Mouse (Mus musculus): ENCODE data around the gene H13. TPM values are rescaled to one million over a fixed set of nuclear protein-coding genes. Genes with fewer than 3 reads are reported as not detected.

The H13 gene
- polyA plus RNA-seq, 1 experiment: 72.1 TPM

DNA sequence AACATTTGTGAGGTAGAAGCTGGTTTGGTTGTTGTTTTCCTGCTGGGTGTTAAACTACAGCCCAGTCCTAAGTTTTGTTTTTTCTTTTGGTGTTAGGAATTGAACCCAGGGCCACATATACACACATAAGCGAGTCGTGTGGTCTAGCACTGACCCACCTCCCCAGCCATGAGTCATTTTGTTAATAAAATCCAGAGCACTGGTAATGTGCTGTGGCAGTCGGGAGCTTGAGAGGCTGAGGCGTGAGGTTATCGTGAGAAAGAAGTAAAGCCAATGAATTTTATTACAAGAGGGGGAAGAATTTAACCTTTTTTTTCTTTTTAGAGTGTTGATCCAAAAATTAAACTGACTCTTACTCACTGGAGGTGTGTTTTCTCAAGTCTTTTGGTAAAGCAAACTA lies 13.8 kb downstream of the H13 start:
- TF ChIP-seq GATA1 (IDR thresholded peaks at IDR 0.05; ENCODE audit: low read length): no peak

DNA sequence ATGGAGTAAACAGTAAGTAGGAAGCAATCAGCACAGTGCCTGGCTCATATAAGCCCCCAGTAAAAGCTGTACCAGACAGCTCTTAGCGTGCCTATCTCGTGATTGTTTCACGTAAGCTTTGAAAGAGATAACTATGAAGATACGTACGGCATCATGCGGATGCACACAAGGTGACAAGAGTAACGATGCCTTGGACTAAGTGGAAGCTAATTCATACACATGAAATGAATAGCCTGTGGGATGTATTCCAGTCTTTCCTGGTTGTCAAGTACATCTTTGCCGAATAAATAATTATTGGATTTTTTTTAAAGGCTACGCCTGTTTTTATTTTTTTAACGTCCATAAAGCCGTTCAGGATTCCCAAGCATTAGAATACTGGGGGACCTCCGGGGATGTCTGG lies 17.1 kb downstream of the H13 start:
- TF ChIP-seq GATA1 (IDR thresholded peaks at IDR 0.05; ENCODE audit: low read length): no peak

DNA sequence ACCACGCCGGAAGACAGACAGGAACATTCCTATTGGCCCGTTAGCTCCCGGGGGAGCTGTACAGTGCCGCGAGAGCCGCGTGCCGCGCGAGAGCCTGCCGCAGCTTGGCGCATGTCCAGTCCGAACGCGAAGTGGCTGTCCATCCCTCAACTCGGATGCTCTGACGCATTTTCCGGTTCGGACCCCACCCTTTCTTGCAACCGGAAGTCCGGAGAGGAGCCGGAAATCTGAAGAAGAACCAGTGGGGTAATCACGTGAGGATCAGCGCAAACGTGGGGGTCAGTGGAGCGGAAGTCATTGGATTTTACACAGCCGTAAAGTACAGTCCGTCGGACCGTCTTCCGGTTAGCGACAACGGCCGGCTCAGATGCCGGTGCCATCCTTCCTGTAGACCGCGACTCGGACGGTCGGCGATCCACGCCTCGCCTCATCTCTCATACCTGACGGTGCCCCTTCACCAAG lies 17.6 kb downstream of the H13 start, which contains the start of gene Mcts2:
Gene Mcts2, plus strand, starts transcription at position 230 of the 462 bp plus-strand sequence.
- TF ChIP-seq GATA1 (IDR thresholded peaks at IDR 0.05; ENCODE audit: low read length): no peak

DNA sequence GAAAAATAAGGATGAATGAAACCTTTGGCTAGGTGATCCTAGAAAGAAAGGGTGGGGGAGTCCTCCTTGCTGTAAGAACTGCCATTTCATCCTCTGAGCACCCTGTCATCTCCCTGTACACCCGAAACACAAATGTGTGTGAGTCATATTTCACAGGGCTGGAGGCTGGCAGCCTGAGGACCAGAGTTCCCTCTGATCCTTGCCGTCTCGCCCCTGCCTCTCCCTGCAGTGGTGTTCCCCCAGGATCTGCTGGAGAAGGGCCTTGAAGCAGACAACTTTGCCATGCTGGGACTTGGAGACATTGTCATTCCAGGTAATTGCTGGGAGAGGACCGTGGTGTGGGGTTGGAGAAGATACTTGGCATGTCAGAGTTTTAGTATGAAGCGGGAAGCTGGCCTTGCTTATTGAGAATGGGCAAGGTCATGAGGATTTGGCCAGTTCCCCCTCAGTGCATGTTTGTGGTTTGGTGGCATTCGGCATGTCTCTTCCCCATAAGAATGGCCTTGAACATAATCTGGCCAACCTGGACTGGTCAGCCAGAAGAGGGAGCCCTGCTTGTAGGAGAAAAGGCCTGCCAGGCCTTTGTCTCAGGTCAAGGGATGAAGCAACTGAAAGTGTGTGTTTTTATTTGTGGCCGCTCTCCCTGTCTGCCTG lies 22.4 kb downstream of the H13 start:
- TF ChIP-seq GATA1 (IDR thresholded peaks at IDR 0.05; ENCODE audit: low read length): no peak

DNA sequence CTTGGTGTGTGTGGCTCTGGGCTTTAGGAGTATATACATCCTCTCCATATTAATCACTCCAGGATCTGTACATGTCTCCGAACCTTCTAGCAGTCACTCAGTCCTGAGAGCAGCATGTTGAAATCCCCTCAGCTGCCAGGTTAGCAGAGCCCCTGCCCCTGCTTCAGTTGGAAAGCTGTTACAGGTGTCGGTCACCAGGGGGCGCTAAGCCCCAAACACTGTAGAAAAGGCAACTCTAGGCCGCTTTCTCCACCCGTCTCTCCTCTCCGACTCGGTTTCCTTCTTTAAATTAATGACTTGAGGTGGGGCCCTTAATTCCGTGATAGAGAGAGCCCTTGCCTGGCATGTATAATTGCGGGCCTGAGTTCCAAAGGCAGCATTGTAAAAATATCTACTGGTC lies 24.0 kb downstream of the H13 start:
- TF ChIP-seq GATA1 (IDR thresholded peaks at IDR 0.05; ENCODE audit: low read length): no peak

DNA sequence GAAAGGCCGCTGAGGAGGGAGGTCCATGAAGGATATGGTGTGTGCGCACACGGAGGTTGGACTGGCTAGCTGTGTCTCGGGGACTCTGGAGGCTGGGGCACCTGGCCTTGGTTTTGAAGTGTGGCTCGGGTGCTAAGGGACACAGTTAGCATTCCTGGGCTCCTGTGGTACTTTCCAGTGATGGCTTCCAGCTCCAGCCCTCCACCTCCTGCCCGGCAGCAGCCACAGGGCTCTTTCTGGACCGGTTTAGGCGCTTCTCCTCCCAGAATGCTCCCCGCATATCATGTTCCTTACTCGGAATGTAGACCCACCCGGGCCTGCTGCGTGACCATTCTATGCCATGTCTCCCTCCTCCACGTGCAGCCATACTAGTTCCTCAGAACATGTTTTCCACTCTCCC lies 24.5 kb downstream of the H13 start:
- TF ChIP-seq GATA1 (IDR thresholded peaks at IDR 0.05; ENCODE audit: low read length): no peak

DNA sequence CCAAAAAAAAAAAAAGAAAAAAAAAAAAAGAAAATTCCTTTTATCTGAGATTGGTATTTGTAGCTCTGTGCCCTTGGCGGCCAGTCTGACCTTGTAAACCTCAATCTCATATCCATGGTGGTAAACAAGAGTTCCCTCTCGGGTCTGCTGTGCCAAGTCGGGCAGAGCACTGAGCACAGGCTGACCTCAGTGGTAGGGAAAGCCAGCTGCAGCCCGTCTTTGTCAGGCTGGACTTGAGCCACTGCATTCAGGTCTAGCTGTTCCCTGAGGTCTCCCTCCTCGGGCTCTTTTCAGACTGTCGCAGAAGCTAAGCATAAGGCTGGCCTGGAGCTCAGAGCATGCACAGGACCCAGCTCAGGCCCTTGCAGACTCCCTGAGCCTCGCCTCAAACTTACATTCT lies 25.4 kb downstream of the H13 start:
- TF ChIP-seq GATA1 (IDR thresholded peaks at IDR 0.05; ENCODE audit: low read length): no peak

DNA sequence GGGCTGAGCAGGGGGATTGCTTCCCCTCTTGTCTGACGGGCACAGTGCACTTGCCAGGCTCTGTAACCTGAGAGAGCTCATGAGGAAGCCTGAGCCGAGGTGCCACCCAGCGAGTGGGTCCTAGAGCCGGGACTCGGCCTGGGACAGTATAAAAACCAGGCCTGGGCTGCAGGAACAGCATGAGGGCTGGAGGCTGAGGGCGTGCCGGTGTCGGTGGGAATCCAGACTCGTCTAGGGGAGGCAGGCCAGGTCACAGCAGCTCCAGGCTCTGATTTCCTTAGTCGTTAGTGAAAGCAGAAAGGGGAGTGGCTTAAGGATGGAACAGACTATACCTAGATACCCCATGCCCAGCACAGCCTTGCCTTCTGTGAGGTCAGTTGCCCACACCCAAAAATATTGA lies 26.8 kb downstream of the H13 start:
- TF ChIP-seq GATA1 (IDR thresholded peaks at IDR 0.05; ENCODE audit: low read length): no peak

DNA sequence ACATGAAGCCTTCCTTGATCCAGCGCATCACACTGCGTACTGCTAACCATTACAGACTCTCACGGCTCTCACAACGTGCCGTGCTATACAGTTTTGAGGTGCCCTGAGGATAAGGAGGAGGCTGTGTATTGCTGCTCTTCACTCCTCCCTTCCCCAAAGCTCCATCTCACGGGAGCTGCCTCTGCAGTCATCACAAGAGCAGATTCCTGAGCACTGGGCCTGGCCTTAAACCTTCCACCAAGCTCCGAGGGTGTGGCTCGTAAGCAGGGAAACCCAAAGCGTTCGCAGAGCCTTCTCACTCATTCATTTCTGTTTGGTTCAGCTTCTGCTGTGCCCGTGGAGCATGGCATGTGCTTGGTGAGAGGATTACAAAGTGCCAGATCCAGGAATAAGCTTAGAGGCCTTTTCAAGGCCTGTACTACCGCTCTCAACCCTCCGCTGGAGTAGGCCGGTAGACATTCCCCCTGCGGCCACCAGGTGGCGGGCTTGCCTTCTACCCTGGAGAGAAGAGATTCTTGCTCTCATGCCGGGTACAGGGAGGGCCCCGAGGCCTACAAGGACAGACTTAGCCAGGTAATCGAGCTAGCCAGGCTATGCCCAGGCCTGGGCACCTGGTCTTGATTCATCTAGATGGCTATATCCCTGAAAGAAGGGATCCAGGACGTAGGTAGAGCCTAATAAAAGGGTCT lies 27.4 kb downstream of the H13 start:
- no peak for TF ChIP-seq GATA1 (IDR thresholded peaks at IDR 0.05; ENCODE audit: low read length)

DNA sequence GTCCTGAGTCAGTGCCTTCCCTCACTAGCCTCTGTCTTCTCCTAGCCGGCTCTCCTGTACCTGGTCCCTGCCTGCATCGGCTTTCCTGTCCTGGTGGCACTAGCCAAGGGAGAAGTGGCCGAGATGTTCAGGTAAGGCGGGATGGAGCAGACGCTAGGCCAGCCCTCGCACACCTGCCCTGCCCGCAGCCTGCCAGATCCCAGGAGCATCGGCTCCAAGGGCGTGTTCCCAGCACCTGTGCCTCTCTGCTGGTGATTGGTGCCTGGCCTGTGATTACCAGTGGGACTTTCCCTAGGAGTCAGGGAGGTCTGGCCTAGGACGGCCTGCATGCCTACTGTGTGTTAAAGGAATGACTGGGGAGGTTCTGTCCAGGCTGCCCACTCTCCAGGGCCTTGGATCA lies 30.9 kb downstream of the H13 start:
- TF ChIP-seq GATA1 (IDR thresholded peaks at IDR 0.05; ENCODE audit: low read length): no peak

DNA sequence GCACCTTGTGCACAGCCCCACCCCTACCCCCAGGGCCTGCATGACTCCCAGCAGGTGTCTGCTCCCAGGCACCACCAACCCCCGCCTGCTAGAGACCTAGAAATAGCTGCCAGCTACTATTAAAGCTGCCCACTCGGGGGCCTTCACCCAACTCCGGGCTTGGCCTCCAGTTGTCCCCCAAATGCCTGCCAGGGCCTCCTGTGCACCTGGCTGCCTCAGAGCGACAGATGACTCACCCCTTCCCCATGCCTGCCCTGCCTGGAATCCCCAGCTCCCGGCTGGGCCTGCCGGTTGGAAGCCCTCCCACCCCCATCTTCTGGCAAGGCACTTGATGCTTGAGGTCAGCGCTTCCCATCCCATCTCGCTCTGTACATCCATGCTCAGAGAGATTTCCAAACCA lies 31.5 kb downstream of the H13 start:
- no peak for TF ChIP-seq GATA1 (IDR thresholded peaks at IDR 0.05; ENCODE audit: low read length)

DNA sequence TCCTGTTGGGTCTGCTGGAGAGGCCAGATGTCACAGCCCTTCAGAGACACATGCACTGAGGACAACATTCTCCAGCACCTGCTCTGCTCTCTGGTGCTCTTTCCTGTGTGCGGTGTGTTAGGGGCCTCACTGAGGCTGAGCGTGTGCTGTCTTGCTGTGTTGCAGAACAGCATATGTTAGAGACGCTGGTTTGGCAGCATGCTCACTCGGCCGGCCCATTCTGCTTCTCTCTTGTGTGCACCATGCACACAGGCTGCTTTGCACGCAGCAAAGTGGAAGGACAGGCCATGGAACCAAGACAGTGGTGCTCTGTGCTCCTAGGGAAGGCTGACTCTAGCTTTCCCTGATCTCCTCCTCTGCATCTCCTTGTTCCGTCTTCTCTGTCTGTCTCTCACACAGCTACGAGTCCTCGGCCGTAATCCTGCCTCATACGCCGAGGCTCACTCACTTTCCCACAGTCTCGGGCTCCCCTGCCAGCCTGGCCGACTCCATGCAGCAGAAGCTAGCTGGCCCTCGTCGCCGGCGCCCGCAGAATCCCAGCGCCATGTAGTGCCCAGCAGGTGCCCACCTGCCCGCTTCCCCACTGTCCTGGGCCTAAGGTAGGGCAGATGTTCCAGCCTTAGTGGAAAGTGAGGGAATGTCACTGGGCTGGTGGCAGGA lies 34.5 kb downstream of the H13 start:
- no peak for TF ChIP-seq GATA1 (IDR thresholded peaks at IDR 0.05; ENCODE audit: low read length)

DNA sequence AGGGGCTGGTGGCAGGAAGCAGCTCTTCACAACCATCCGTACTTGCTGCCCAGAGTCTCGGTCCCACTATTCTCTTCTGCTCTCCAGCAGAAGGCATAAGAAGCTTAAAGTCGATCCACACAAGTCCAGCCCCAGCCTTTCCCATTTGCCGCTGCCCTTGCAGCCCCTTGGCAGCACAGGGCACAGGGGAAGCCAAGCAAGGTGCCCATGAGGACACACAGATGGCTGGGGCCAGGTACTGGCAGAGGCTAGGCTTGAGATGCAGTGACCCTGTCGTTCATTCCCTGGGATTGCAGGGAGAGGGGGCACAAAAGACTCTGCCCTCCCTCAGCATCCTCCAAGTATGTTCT lies 35.0 kb downstream of the H13 start:
- TF ChIP-seq GATA1 (IDR thresholded peaks at IDR 0.05; ENCODE audit: low read length): no peak

DNA sequence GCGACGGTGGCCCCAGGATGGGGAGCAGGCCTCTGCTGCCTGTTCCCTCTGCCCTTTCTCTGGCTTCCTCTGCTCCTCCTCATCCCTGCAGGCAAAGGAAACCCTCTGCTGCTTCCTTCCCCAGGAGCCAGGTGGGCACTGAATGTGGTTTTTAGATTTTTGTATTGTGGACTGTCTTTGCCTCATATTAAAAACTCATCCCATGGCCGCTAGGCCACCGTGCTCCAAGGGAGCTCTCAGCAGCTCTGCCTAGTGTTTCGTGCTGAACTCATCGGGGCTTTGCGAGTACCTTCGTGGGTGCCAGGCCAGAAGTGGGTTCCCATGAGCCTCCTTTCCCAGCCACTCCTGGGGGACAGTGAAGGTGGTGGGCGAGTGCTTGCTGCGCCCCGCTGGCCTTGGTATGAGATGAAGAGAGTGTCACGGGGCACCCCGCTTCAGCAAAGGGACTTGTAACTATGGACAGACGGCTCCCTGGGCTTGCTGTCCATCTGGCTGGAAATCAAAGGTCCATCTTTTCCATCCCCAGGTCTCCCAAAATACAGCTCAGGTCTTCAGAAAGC lies 35.6 kb downstream of the H13 start:
- TF ChIP-seq GATA1 (IDR thresholded peaks at IDR 0.05; ENCODE audit: low read length): no peak

DNA sequence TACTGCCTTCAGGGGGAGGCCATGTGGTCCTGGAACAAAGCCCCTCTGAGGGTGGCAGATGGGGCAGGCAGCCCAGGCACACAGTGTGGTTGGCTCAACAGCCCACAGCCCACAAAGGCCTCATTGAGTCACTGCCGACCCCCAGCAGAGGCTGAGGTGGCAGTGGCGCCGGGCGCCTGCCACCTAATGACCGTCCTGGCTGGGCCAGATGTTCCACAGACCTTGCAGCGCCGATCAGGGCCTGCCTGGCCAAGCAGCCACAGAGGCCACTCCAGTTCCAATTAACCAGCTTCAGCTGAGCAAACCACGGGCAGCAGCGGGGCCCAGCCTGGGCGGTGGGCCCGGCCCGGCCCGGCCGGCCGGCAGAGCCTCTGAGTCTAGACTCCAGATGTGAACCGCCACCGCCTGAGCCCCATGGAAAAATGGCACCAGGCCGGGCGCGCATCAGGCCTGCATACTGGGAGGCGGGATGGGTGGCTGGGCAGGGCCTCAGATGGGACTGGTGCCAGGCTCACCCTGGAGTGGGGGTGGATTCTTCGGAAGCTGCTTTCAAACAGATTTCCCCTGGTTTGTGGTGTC lies 36.8 kb downstream of the H13 start:
- no peak for TF ChIP-seq GATA1 (IDR thresholded peaks at IDR 0.05; ENCODE audit: low read length)

DNA sequence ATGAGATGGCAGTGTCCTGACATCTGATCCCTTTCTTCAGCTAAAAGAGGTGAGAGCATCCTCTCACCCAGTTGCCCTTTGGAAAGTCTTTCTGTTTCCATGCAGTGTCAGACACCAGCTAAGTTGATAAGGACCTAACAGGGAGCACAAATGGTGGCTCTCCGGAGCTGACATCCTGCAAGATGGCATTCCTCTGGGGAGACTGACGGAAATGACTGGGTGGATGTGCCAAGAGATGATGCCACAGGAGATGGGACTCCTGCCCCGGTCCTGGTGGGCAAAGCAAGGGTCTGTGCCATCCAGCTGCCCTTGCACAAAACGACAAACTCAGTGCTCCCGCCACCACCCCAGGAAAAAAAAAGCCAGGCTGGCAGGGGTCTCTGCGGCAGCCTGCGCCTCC lies 37.9 kb downstream of the H13 start:
- TF ChIP-seq GATA1 (IDR thresholded peaks at IDR 0.05; ENCODE audit: low read length): no peak
